Mouse (Mus musculus) midbrain, embryonic 12.5 days (tissue): ENCODE data around the gene Aloxe3. TPM values are rescaled to one million over a fixed set of nuclear protein-coding genes. Genes with fewer than 3 reads are reported as not detected.

Experiments
- ATAC-seq: fragments of 200-750 bp; cut with Nextera tagmentation; 2 replicates; pipeline ENCODE4 v1.8.0; 2017; ENCODE audit warnings: low read depth, moderate TSS enrichment, moderate library complexity; ENCODE audit not compliant: low FRiP score
- H3K27ac ChIP-seq: fragments of 300-500 bp; sonication (generic); replicated peaks from 2 replicates; pipeline ENCODE4 v1.5.1; 2016; ENCODE audit warnings: mild to moderate bottlenecking
- H3K27me3 ChIP-seq: fragments of 300-500 bp; sonication (generic); 2 replicates; pipeline ENCODE4 v1.6.1; 2016; ENCODE audit warnings: mild to moderate bottlenecking
- H3K36me3 ChIP-seq: fragments of 300-500 bp; sonication (generic); 2 replicates; pipeline ENCODE4 v1.6.1; 2016
- H3K4me1 ChIP-seq: fragments of 300-500 bp; sonication (generic); 2 replicates; pipeline ENCODE4 v1.6.1; 2016
- H3K4me2 ChIP-seq: fragments of 300-500 bp; sonication (generic); replicated peaks from 2 replicates; pipeline ENCODE4 v1.6.1; 2016; ENCODE audit warnings: mild to moderate bottlenecking, moderate library complexity
- H3K4me3 ChIP-seq: fragments of 300-500 bp; sonication (generic); 2 replicates; pipeline ENCODE4 v1.5.1; 2016; ENCODE audit warnings: mild to moderate bottlenecking
- H3K9ac ChIP-seq: fragments of 300-500 bp; sonication (generic); replicated peaks from 2 replicates; pipeline ENCODE4 v1.6.1; 2016; ENCODE audit warnings: mild to moderate bottlenecking, moderate library complexity
- H3K9me3 ChIP-seq: fragments of 300-500 bp; sonication (generic); 2 replicates; pipeline ENCODE4 v1.6.1; 2016; ENCODE audit warnings: mild to moderate bottlenecking
- WGBS: fragments of 180-500 bp; shearing (Covaris S2); methylation state at CpG from one replicate; pipeline ENCODE4 v1.1.7; 2016; 5-methylcytosine and 5-hydroxymethylcytosine counted together
- polyA plus RNA-seq: library from polyadenylated mRNA; unstranded; fragments of >200 nt; fragmentation: Nextera tagmentation; extraction: Ambion mirVana; gene quantifications from 2 replicates; pipeline ENCODE4 v1.2.1, GENCODE M21; 2016

The Aloxe3 gene
- polyA plus RNA-seq, 1 experiment from 2014 or later: 0.66 TPM

DNA sequence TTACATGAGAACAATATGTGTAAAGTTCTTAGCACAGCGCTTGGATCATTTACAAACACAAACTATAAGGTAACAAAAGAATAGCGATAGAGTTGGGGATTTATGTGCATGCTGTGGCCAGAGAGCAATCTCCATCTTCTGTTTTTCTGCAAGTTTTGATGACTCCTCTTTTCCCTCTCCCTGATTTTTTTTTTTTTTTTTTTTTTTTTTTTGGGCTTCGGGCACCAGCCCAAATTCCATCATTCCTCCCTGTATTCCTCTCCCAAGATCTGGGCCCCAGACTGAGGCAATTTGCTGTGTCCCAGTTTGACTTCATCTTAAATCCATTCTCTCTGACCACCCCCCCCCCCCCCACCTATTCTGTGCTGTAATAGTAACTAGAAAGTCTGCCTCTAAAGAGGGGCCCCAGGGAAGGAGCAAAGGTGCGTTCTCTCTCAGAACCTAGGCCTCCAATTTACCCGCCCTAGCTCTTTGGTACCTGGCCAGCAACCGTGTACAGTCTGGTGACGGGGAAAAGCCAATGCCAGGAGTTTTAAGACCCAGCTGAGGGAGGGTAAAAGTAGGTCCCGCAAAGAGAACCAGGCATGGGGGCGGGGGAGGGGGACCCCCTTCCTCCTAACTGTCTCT lies 29.2 kb upstream of the Aloxe3 start:
- peaks cover 18% of the 10 kb centered on the region for H3K36me3 ChIP-seq
- 16% methylated on average over 9 of the region's 9 CpGs for WGBS
- peak overlapping the region; percentile 31 for H3K4me3 ChIP-seq
- H3K4me1 ChIP-seq: peaks cover 65% of the 10 kb centered on the region
- no peaks in the 10 kb centered on the region for H3K9me3 ChIP-seq
- peak overlapping the region; percentile 92 for H3K4me2 ChIP-seq
- ATAC-seq: no peak
- peaks cover 6% of the 10 kb centered on the region for H3K27me3 ChIP-seq
- H3K9ac ChIP-seq: peak overlapping the region; percentile 38
- H3K27ac ChIP-seq: peak overlapping the region; percentile 81; the same call in 1 of the 2 replicates

DNA sequence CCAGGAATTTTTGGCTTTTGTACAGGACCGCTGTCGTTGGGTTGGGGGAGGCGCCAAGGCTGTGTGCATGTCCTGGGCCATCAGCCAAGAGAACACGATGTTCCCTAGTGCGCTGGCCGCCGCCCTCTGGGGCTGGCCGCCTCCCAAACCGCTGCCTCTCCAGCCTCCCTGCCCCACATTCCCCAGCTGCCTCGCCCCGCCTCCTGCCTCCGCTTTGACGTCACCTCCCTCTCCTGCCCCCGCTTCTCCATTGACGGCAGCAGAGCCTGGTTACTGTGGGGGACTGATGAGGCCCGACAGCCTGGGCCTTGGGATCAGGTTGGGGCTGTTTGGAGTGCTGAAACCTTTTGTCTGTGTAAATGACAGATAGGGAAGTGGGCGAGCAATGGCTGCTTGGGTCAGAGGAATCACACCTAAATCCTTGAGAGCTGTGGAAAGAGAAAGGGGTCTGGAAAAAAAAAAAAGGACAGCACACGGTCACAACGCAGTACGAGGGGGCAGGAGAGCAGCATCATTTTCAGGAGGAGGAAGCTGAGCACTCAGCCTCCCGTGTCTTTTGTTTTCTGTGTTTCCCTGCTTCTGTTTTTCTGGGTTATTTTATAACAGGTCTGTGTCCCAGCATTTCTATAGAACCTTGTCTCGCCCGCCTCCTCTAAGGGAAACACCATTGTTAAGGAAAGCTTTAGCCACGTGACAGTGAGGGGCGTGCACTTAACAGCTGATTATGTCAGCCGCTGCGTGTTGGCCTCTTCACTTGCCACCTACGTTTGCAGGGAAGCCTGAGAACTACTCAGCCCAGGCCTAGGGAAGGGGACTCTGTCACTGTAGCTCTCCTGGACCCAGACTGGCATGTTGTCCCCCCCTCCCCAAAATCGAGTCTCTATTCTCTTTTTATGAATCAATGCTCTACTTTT lies 28.5 kb upstream of the Aloxe3 start:
- peaks cover 6% of the 10 kb centered on the region for H3K27me3 ChIP-seq
- no peaks in the 10 kb centered on the region for H3K9me3 ChIP-seq
- H3K4me1 ChIP-seq: peaks cover 60% of the 10 kb centered on the region
- H3K27ac ChIP-seq: peak overlapping the region; percentile 81
- 3% methylated on average over 28 of the region's 29 CpGs for WGBS
- no peak for ATAC-seq
- peaks cover 20% of the 10 kb centered on the region for H3K36me3 ChIP-seq
- H3K4me2 ChIP-seq: peak overlapping the region; percentile 92
- H3K4me3 ChIP-seq: peak overlapping the region; percentile 31
- H3K9ac ChIP-seq: peak overlapping the region; percentile 38

DNA sequence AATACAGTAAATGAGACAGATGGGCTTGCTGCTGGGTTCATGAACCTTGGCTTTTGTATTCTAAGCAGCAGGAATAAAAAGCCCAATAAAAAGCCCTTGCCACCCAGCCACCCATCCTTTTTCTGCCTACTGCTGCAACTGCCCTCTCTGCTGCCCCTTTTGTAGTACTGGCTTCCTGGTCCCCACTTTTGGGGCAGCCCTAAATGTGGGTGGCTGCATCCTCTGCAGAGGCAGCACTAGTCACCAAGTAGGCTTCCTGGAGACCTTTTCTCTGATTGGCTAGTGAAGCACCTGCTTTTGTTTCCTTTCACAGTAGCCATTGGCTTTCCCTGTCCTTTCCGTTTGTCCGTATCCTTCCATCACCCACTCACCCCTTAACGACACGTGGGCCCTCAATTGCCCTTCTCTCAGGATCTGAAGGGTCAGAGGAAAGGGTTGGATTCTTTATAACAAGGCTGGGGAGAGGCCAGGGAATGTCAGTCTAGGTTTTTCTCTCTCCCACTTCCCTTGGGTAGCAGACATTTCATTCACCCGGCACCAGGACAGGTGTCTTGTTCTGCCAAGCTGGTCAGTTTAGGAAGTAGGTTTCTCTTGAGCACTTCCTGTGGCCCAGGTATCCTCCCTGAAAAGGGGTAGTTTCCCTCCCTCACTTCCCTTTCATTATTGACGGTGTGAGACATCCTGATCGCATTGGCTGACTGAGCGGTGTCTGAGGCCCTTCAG lies 27.5 kb upstream of the Aloxe3 start:
- WGBS: 27% methylated on average over 8 of the region's 8 CpGs
- Histone ChIP-seq H3K9me3 (no peaks in the 10 kb centered on the region), H3K36me3 (peaks cover 25% of the 10 kb centered on the region), H3K4me1 (peaks cover 60% of the 10 kb centered on the region), H3K9ac (peak overlapping the region; percentile 38; the same call in 1 of the 2 replicates), H3K27ac (peak overlapping the region; percentile 81), H3K4me3 (peak overlapping the region; percentile 58), H3K4me2 (peak overlapping the region; percentile 92), H3K27me3 (peaks cover 6% of the 10 kb centered on the region)
- ATAC-seq: no peak

DNA sequence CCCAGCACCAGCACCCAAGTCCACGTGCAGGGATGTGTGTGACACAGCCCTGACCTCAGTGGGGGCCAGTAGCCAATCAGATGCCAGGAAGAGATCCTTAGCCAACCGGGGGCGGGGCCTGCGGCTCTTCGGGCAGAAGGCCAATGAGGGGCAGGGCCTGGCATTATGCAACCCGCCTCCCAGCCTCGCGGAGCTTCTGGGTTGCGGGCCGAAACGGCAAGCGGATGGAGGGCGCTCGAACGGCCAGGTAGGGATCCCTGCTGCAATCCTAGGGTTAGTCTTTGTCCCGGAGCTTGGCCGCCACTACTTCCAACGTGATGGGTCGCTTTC lies 27.0 kb upstream of the Aloxe3 start:
- 0% methylated on average over 19 of the region's 19 CpGs for WGBS
- peak; percentile 52 for ATAC-seq
- Histone ChIP-seq H3K9ac (peak overlapping the region; percentile 65), H3K27ac (peak overlapping the region; percentile 67), H3K9me3 (no peaks in the 10 kb centered on the region), H3K36me3 (peaks cover 30% of the 10 kb centered on the region), H3K4me2 (peak overlapping the region; percentile 92), H3K27me3 (peaks cover 6% of the 10 kb centered on the region), H3K4me1 (peaks cover 60% of the 10 kb centered on the region), H3K4me3 (peak overlapping the region; percentile 58)

DNA sequence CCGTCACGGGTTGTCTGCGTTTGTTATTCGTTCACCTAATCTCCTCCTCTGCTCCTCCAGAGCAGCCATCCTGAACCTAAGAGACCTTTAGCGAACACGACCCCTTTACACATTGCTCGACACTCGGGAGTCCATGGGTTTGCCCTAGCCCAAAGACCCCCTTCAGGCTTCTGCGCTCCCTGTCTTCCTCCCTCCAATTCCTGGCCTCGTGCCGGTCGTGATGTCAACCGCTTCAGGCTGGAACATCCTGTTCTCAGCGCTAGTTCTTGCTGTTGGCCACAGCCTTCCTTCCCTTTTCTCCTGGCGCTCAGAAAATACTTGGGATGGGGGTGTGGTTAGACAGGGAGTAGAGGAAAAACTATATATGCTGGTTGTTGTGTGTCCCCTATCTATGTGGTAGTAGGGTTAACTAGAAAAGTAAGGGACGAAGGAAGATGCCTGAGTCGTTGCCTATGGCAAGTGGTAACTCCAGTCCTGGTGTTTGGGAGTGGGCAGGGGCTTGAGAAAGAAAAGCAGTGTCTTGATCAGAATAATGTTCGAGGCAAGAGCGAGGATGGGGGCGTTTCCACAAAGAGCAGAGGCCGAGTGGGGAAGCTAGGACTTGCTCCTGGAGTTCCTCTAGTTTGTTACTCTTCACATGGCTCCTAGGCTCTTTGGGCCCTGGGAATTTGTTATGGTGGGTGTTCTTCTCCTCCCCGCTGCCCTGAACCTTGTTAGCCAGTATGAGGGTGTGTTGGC lies 26.4 kb upstream of the Aloxe3 start:
- Histone ChIP-seq H3K4me3 (peak overlapping the region; percentile 58), H3K4me1 (peaks cover 59% of the 10 kb centered on the region), H3K4me2 (peak overlapping the region; percentile 92), H3K9me3 (no peaks in the 10 kb centered on the region), H3K27me3 (peaks cover 6% of the 10 kb centered on the region), H3K36me3 (peaks cover 36% of the 10 kb centered on the region), H3K27ac (peak overlapping the region; percentile 67), H3K9ac (peak overlapping the region; percentile 65)
- no peak for ATAC-seq
- under 1% methylated on average over 22 of the region's 22 CpGs for WGBS

DNA sequence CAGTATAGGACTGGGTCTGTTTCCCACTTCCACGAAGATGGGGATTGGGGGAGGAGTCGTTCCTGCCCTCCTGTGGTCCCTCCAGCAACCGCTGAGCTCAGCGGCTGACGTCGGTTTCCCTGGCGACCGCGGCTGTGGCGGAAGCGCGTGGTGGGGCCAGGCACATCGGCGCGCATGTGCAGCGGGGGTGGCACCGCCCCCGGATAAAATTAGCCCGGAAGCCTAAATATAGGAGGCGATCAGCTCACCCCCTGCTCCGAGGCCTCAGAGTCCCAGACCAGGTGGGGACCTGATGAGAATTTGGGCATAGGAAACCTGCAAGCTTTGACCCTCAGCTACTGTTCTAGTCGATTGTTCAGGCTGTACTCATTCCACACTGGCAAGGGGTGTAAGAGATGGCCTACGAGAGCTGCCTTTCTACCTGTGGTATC lies 25.8 kb upstream of the Aloxe3 start:
- Histone ChIP-seq H3K36me3 (peaks cover 42% of the 10 kb centered on the region), H3K4me3 (peak overlapping the region; percentile 58), H3K27me3 (peaks cover 6% of the 10 kb centered on the region), H3K4me1 (peaks cover 55% of the 10 kb centered on the region), H3K27ac (peak overlapping the region; percentile 67), H3K9me3 (no peaks in the 10 kb centered on the region), H3K9ac (peak overlapping the region; percentile 65), H3K4me2 (peak overlapping the region; percentile 92)
- under 1% methylated on average over 23 of the region's 23 CpGs for WGBS
- ATAC-seq: peak; percentile 17

DNA sequence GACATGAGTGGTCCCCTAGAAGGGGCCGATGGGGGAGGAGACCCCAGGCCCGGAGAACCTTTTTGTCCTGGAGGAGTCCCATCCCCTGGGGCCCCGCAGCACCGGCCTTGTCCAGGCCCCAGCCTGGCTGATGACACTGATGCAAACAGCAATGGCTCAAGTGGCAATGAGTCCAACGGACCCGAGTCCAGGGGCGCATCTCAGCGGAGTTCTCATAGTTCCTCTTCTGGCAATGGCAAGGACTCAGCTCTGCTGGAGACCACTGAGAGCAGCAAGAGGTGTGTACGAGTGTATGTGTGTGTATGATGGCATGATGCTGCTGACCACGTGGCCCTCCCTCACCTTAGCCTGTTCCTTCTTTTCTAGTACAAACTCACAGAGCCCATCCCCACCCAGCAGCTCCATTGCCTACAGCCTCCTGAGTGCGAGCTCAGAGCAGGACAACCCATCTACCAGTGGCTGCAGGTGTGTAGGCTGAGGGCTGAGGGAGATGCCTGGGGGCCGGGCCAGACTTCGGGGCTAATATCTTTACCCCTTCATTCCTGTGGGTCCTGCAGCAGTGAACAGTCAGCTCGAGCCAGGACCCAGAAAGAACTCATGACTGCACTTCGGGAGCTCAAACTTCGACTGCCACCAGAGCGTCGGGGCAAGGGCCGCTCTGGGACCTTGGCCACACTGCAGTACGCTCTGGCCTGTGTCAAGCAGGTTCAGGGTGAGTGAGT lies 24.9 kb upstream of the Aloxe3 start:
- H3K9ac ChIP-seq: peak overlapping the region; percentile 65; the same call in 1 of the 2 replicates
- no peak overlapping the region for H3K4me3 ChIP-seq
- no peak overlapping the region for H3K27ac ChIP-seq
- H3K9me3 ChIP-seq: no peaks in the 10 kb centered on the region
- WGBS: 93% methylated on average over 20 of the region's 20 CpGs
- H3K36me3 ChIP-seq: peaks cover 49% of the 10 kb centered on the region
- no peak for ATAC-seq
- H3K4me1 ChIP-seq: peaks cover 49% of the 10 kb centered on the region
- peak overlapping the region; percentile 92 for H3K4me2 ChIP-seq
- H3K27me3 ChIP-seq: peaks cover 4% of the 10 kb centered on the region

DNA sequence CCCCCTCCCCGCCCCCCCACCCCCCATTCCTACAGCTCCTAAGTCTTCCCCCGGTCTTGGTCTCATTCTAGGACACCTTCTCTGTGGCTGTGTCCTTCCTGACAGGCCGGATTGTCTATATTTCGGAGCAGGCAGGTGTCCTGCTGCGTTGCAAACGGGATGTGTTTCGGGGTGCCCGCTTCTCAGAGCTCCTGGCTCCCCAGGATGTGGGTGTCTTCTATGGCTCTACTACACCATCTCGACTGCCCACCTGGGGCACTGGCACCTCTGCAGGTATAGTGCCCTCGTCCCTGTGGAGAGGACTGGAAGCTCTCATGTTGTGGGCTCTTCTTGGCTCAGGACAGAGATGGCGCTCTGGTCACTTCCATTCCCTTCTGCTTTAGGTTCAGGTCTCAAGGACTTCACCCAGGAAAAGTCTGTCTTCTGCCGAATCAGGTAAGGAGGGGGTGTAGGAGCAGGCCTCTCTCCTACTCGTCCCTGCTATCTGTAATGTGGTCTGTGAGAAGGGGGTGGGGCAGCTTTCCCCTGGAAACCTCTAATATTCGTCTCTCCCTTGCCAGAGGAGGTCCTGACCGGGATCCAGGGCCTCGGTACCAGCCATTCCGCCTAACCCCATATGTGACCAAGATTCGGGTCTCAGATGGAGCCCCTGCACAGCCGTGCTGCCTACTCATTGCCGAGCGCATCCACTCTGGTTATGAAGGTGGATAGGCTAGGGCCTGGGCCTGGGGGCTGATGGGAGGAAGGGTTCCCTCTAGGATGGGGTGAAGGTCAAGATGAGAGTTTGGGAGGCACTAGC lies 23.9 kb upstream of the Aloxe3 start:
- H3K4me1 ChIP-seq: peaks cover 41% of the 10 kb centered on the region
- no peak overlapping the region for H3K4me2 ChIP-seq
- no peak overlapping the region for H3K4me3 ChIP-seq
- H3K9me3 ChIP-seq: no peaks in the 10 kb centered on the region
- H3K27ac ChIP-seq: no peak overlapping the region
- 90% methylated on average over 21 of the region's 21 CpGs for WGBS
- H3K36me3 ChIP-seq: peaks cover 60% of the 10 kb centered on the region
- H3K27me3 ChIP-seq: no peaks in the 10 kb centered on the region
- H3K9ac ChIP-seq: no peak overlapping the region
- ATAC-seq: no peak

DNA sequence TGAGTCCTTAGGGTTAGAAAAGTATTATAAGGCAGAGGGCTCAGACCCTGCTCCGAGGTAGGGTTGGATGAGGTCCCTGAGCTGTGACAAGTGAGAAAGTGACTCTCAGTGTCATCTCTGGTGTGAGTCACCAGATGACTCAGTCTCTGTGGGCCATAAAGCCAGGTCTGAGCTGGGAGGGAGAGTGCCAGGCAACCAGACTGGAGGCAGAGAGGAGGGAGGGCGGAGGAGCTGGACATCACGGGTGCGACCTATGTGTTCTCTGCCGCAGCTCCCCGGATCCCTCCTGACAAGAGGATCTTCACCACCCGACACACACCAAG lies 23.3 kb upstream of the Aloxe3 start:
- 94% methylated on average over 7 of the region's 7 CpGs for WGBS
- Histone ChIP-seq H3K9me3 (no peaks in the 10 kb centered on the region), H3K9ac (no peak overlapping the region), H3K4me3 (no peak overlapping the region), H3K4me1 (peaks cover 36% of the 10 kb centered on the region), H3K4me2 (no peak overlapping the region), H3K36me3 (peaks cover 65% of the 10 kb centered on the region), H3K27ac (no peak overlapping the region), H3K27me3 (no peaks in the 10 kb centered on the region)
- ATAC-seq: no peak

DNA sequence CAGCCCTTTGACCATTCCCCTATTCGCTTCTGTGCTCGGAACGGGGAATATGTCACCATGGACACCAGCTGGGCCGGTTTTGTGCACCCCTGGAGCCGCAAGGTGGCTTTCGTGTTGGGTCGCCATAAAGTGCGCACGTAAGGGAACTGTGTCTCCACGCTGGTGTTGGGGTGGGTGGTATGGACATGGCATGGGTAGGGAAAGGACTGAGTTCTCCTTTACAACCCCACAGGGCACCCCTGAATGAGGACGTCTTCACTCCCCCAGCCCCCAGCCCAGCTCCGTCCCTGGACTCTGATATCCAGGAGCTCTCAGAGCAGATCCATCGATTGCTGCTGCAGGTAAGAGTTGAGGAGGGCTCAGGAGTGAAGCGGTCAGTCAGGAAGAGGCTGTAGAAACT lies 22.6 kb upstream of the Aloxe3 start:
- peaks cover 73% of the 10 kb centered on the region for H3K36me3 ChIP-seq
- no peak overlapping the region for H3K4me2 ChIP-seq
- H3K27ac ChIP-seq: no peak overlapping the region
- H3K4me1 ChIP-seq: peaks cover 28% of the 10 kb centered on the region
- ATAC-seq: no peak
- no peak overlapping the region for H3K4me3 ChIP-seq
- no peaks in the 10 kb centered on the region for H3K27me3 ChIP-seq
- 96% methylated on average over 14 of the region's 14 CpGs for WGBS
- no peak overlapping the region for H3K9ac ChIP-seq
- H3K9me3 ChIP-seq: no peaks in the 10 kb centered on the region
